In the genomic region with DNA sequence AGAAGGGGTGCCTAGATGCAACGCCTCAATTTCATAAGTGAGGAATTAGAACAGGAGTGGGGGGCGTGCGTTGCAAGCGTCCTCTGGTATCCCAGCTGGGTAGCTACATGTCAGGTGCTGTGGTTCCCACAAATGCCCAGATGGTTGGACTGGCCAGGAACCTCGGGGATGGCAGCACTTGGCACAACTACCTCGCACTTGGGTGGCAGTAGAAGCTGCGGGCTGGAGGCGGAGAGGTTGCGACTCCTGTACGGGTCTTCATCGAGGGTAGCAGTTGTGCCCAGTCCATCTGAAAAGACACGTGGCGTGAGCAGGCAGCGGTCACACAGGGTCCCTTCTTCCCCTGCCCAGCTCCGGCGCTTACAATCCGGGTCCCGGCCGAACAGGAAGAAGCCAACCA, we compare ENCODE assay signal across 9 mouse cellular contexts. TPM values are rescaled to one million over a fixed set of nuclear protein-coding genes. Genes with fewer than 3 reads are reported as not detected.
DNase-seq lines count a peak whose midpoint lies in the region; ATAC-seq and TF ChIP-seq lines count a peak whose summit lies in the region.
"Had no signal": no experiment of that assay in that cellular context is flagged by ENCODE, and none has a peak within 500 bp of the region (broad histone marks: within the 10 kb centered on the region; RNA-seq: fewer than 3 reads in every experiment).

No protein-coding gene starts in this region.

- no peak for TF ChIP-seq EP300 in heart, adult 2 months (IDR thresholded peaks at IDR 0.05; ENCODE audit: insufficient read depth, low read depth, low read length)
- no peak for TF ChIP-seq EP300 in stomach, postnatal 0 days (optimal IDR thresholded peaks at IDR 0.05)

- H3K4me1 ChIP-seq in heart, adult 2 months (ENCODE audit: control insufficient read depth, insufficient read depth, low read length): peaks cover 3% of the 10 kb centered on the region
- peaks cover 28% of the 10 kb centered on the region for H3K4me1 ChIP-seq in testis, adult 2 months (ENCODE audit: control insufficient read depth, insufficient read depth, low read length)
- peaks cover 57% of the 10 kb centered on the region for H3K4me1 ChIP-seq in limb, embryonic 13.5 days
- peaks cover 2% of the 10 kb centered on the region; the same call in 1 of the 2 replicates for H3K4me1 ChIP-seq in stomach, postnatal 0 days (replicated peaks; ENCODE audit: control insufficient read depth, insufficient read depth)

- H3K79me2 ChIP-seq in heart, adult 2 months (replicated peaks; ENCODE audit: control insufficient read depth, insufficient read depth, low read length): no peaks in the 10 kb centered on the region

- H3K27me3 ChIP-seq in heart, adult 2 months (ENCODE audit: control insufficient read depth, insufficient read depth, low read length): peaks cover 11% of the 10 kb centered on the region
- no peaks in the 10 kb centered on the region for H3K27me3 ChIP-seq in testis, adult 2 months (ENCODE audit: control insufficient read depth, insufficient read depth, low read length)
- H3K27me3 ChIP-seq in limb, embryonic 13.5 days: peaks cover 34% of the 10 kb centered on the region
- no peaks in the 10 kb centered on the region for H3K27me3 ChIP-seq in stomach, postnatal 0 days (ENCODE audit: control insufficient read depth, insufficient read depth, low read length)

- peak overlapping the region; percentile 35; the same call in 1 of the 2 replicates for H3K9ac ChIP-seq in heart, adult 2 months (ENCODE audit: low read depth, low read length)
- peak overlapping the region; percentile 70 for H3K9ac ChIP-seq in limb, embryonic 13.5 days
- H3K9ac ChIP-seq in stomach, postnatal 0 days (ENCODE audit: low read length): peak overlapping the region; percentile 66

- no peaks in the 10 kb centered on the region for H3K9me3 ChIP-seq in limb, embryonic 13.5 days
- H3K9me3 ChIP-seq in stomach, postnatal 0 days (ENCODE audit: control insufficient read depth, low read length): no peaks in the 10 kb centered on the region

- DNase-seq in heart, adult 2 months: no peak
- DNase-seq in heart, adult 9 months (ENCODE audit: low spot score in 2 of 2): no peak
- no peak for DNase-seq in testis, postnatal 10 days (ENCODE audit: low spot score)
- no peak for DNase-seq in stomach, postnatal 0 days (ENCODE audit: low spot score)
- DNase-seq in retina, embryonic 14.5 days (ENCODE audit: low spot score): no peak
- no peak for DNase-seq in ovary, postnatal 36 days (ENCODE audit: low spot score)

- no peak for TF ChIP-seq POLR2A in heart, adult 2 months (IDR thresholded peaks at IDR 0.05; ENCODE audit: insufficient read depth, low read depth, low read length)
- no peak for TF ChIP-seq POLR2A in testis, adult 2 months (IDR thresholded peaks at IDR 0.05; ENCODE audit: control insufficient read depth, low read depth, low read length)

- ATAC-seq in limb, embryonic 13.5 days (ENCODE audit: low FRiP score, low read depth): no peak
- no peak for ATAC-seq in stomach, postnatal 0 days (ENCODE audit: low FRiP score, low TSS enrichment)

- intact Hi-C loops in heart, adult 2 months (cut with DNase I): no loop called here

- no peaks in the 10 kb centered on the region for H3K36me3 ChIP-seq in heart, adult 2 months (ENCODE audit: control insufficient read depth, insufficient read depth, low read length)
- H3K36me3 ChIP-seq in testis, adult 2 months (ENCODE audit: control insufficient read depth, insufficient read depth, low read length): no peaks in the 10 kb centered on the region
- H3K36me3 ChIP-seq in limb, embryonic 13.5 days: peaks cover 14% of the 10 kb centered on the region; the same call in 1 of the 2 replicates
- H3K36me3 ChIP-seq in stomach, postnatal 0 days (ENCODE audit: control insufficient read depth, insufficient read depth, low read length): no peaks in the 10 kb centered on the region

- peak overlapping the region; percentile 88 for H3K4me2 ChIP-seq in limb, embryonic 13.5 days (replicated peaks)
- peak overlapping the region; percentile 74 for H3K4me2 ChIP-seq in stomach, postnatal 0 days (replicated peaks; ENCODE audit: low read depth)

- 16% methylated on average over 19 of the region's 19 CpGs for WGBS in heart, adult 2 months
- 11% methylated on average over 19 of the region's 19 CpGs for WGBS in limb, embryonic 13.5 days
- 12% methylated on average over 17 of the region's 19 CpGs for WGBS in stomach, postnatal 0 days

- H3K27ac ChIP-seq in heart, adult 2 months: no peak overlapping the region
- no peak overlapping the region for H3K27ac ChIP-seq in testis, adult 2 months (ENCODE audit: control insufficient read depth, insufficient read depth, low read depth, low read length)
- H3K27ac ChIP-seq in limb, embryonic 13.5 days: no peak overlapping the region
- peak overlapping the region; percentile 65 for H3K27ac ChIP-seq in stomach, postnatal 0 days (replicated peaks)

- H3K4me3 ChIP-seq in heart, adult 2 months: peak overlapping the region; percentile 34; the same call in 1 of the 2 replicates
- peak overlapping the region; percentile 8 for H3K4me3 ChIP-seq in testis, adult 2 months (ENCODE audit: control insufficient read depth, low read depth, low read length)
- H3K4me3 ChIP-seq in limb, embryonic 13.5 days: peak overlapping the region; percentile 56
- peak overlapping the region; percentile 46 for H3K4me3 ChIP-seq in stomach, postnatal 0 days (ENCODE audit: low read depth, low read length)

- TF ChIP-seq CTCF in heart, adult 2 months (IDR thresholded peaks at IDR 0.05): no peak
- no peak for TF ChIP-seq CTCF in testis, adult 2 months (IDR thresholded peaks at IDR 0.05; ENCODE audit: control insufficient read depth, insufficient read depth, insufficient replicate concordance, low read depth, low read length)
- no peak for TF ChIP-seq CTCF in stomach, postnatal 0 days (IDR thresholded peaks at IDR 0.05; ENCODE audit: low read depth)

RNA-seq across cellular contexts. Expression of a gene that starts 4.1 kb away (rescaled TPM):
- total RNA-seq in heart, adult 2 months (2021): 10 to 100 TPM; 19.6 to 23.1 TPM
- 35.6 and 36.8 TPM in 2 replicates for polyA plus RNA-seq in heart, adult 2 months (2012; rRNA removed)
- polyA plus RNA-seq in testis, adult 2 months (2012; rRNA removed): 89.9 and 91.5 TPM in 2 replicates
- 18.6 and 20.6 TPM in 2 replicates for polyA plus RNA-seq in limb, embryonic 13.5 days (2015; fragmentation: Nextera tagmentation; extraction: Ambion mirVana)
- polyA plus RNA-seq in stomach, postnatal 0 days (2015; fragmentation: Nextera tagmentation; extraction: Ambion mirVana): 33.5 and 38.3 TPM in 2 replicates

RNA-seq across cellular contexts. Expression of a gene that starts 4.3 kb away (rescaled TPM):
- total RNA-seq in heart, adult 2 months (2021): not detected
- 0.50 and 0.84 TPM in 2 replicates for polyA plus RNA-seq in heart, adult 2 months (2012; rRNA removed)
- 11.2 and 11.8 TPM in 2 replicates for polyA plus RNA-seq in testis, adult 2 months (2012; rRNA removed)
- polyA plus RNA-seq in limb, embryonic 13.5 days (2015; fragmentation: Nextera tagmentation; extraction: Ambion mirVana): 11.9 and 13.3 TPM in 2 replicates
- polyA plus RNA-seq in stomach, postnatal 0 days (2015; fragmentation: Nextera tagmentation; extraction: Ambion mirVana): 8.7 and 9.4 TPM in 2 replicates

RNA-seq across cellular contexts. Expression of a gene that starts 12.0 kb away (rescaled TPM):
- total RNA-seq in heart, adult 2 months (2021): 1 to 10 TPM in 1 of 2 experiments, under 1 TPM in 1; 0.63 to 1.1 TPM
- 2.4 and 2.8 TPM in 2 replicates for polyA plus RNA-seq in heart, adult 2 months (2012; rRNA removed)
- polyA plus RNA-seq in testis, adult 2 months (2012; rRNA removed): 565 and 772 TPM in 2 replicates
- 2.3 and 4.8 TPM in 2 replicates for polyA plus RNA-seq in limb, embryonic 13.5 days (2015; fragmentation: Nextera tagmentation; extraction: Ambion mirVana)
- polyA plus RNA-seq in stomach, postnatal 0 days (2015; fragmentation: Nextera tagmentation; extraction: Ambion mirVana): 1.7 and 2.3 TPM in 2 replicates

RNA-seq across cellular contexts. Expression of a gene that starts 30.7 kb away (rescaled TPM):
- 1 to 10 TPM; 3.8 to 4.5 TPM for total RNA-seq in heart, adult 2 months (2021)
- polyA plus RNA-seq in heart, adult 2 months (2012; rRNA removed): 6.9 and 7.1 TPM in 2 replicates
- polyA plus RNA-seq in testis, adult 2 months (2012; rRNA removed): 23.2 and 28.4 TPM in 2 replicates
- 27.6 and 28.9 TPM in 2 replicates for polyA plus RNA-seq in limb, embryonic 13.5 days (2015; fragmentation: Nextera tagmentation; extraction: Ambion mirVana)
- 10.3 and 12.5 TPM in 2 replicates for polyA plus RNA-seq in stomach, postnatal 0 days (2015; fragmentation: Nextera tagmentation; extraction: Ambion mirVana)
- total RNA-seq: common myeloid progenitor, adult 5-6 weeks had no signal

Comparison
In these comparisons a context has a peak if more than half of its experiments do, and no peak if none do; other contexts are left out.
1. RNA of a gene that starts 12.0 kb away (polyA plus RNA-seq): 565 to 772 TPM in testis, adult 2 months; 2.3 to 4.8 TPM in limb, embryonic 13.5 days, 2.4 to 2.8 TPM in heart, adult 2 months and 1.7 to 2.3 TPM in stomach, postnatal 0 days; every median in the first group is over 10 times any median in the second.
2. Peak in every context shown above with its lines, with median percentiles within 50 percentile points of each other: H3K4me3 ChIP-seq and H3K9ac ChIP-seq.